Mouse (Mus musculus): ENCODE results near the gene Samd4b. TPM values are rescaled to one million over a fixed set of nuclear protein-coding genes. Genes with fewer than 3 reads are reported as not detected.

The Samd4b gene
- total and polyA plus RNA-seq, 2 experiments from 2014 or later: 19.2 to 56.0 TPM

DNA sequence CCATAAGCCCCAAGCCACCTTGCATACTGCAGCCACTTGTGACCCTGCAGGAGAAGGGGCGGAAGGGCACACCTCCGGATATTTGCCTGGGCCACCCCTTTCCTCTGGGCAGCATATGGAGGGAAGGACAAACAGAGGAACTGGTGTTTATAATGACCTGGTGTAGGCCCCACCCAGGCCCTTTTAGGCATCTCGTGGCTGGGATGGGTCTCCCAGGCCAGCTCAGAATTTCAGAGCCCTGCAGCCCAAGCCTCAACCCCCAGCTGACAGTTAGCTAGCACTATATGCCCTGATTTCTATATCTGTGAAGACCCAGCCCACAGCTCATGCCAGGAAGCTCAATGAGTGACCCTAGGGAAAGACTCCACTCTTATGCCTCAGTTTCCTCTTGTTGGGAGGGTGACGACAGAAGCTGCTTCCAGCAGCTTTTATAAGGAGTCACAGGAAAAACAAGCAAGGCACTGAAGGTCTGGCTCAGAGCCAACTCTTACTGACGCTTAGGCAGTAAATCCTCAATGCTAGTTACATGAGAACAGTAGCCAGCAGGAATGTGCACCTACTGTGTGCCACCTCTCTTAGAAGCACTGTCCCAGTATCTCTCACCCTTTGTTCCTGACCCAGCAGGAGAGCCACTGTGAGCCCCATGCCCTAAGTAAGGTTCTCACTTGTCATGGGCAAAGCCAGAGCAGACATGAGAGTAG is 26.8 kb downstream of the Samd4b start:
- 46% methylated on average over 5 of the region's 5 CpGs for WGBS
- H3K36me3 ChIP-seq (ENCODE audit: insufficient read depth, low read length): peaks cover 20% of the 10 kb centered on the region
- no peak overlapping the region for H3K9ac ChIP-seq (replicated peaks; ENCODE audit: low read length, poor library complexity, severe bottlenecking)
- ATAC-seq (ENCODE audit: low FRiP score) (no peak), DNase-seq (ENCODE audit: low spot score) (peak; percentile 44)
- H3K9me3 ChIP-seq (ENCODE audit: low read length): no peaks in the 10 kb centered on the region
- TF ChIP-seq CTCF (IDR thresholded peaks at IDR 0.05): no peak
- H3K4me1 ChIP-seq (ENCODE audit: insufficient read depth, low read length): no peaks in the 10 kb centered on the region
- no peak overlapping the region for H3K4me2 ChIP-seq (ENCODE audit: low read depth, low read length, poor library complexity, severe bottlenecking)
- H3K27me3 ChIP-seq (ENCODE audit: insufficient read depth, low read length): no peaks in the 10 kb centered on the region
- H3K27ac ChIP-seq (ENCODE audit: low read depth, low read length): no peak overlapping the region
- H3K4me3 ChIP-seq (ENCODE audit: low read depth, low read length): no peak overlapping the region

- no peaks in the 10 kb centered on the region for H3K9me3 ChIP-seq (ENCODE audit: low read length)
- ATAC-seq (ENCODE audit: low FRiP score): no peak
- H3K9ac ChIP-seq (replicated peaks; ENCODE audit: low read length, poor library complexity, severe bottlenecking): no peak overlapping the region
- no peak for TF ChIP-seq CTCF (IDR thresholded peaks at IDR 0.05)
- peaks cover 24% of the 10 kb centered on the region for H3K36me3 ChIP-seq (ENCODE audit: insufficient read depth, low read length)
- H3K4me2 ChIP-seq (ENCODE audit: low read depth, low read length, poor library complexity, severe bottlenecking): no peak overlapping the region
- H3K27ac ChIP-seq (ENCODE audit: low read depth, low read length): no peak overlapping the region
- DNase-seq (ENCODE audit: low spot score): peak; percentile 51
- whole genome bisulfite sequencing: 67% methylated on average over 12 of the region's 12 CpGs
- H3K27me3 ChIP-seq (ENCODE audit: insufficient read depth, low read length): no peaks in the 10 kb centered on the region
- H3K4me3 ChIP-seq (ENCODE audit: low read depth, low read length): no peak overlapping the region
- no peaks in the 10 kb centered on the region for H3K4me1 ChIP-seq (ENCODE audit: insufficient read depth, low read length)
These were observed 27.5 kb downstream of the Samd4b start for GRCm38 (mm10) chr7:28570291-28570981.

DNA sequence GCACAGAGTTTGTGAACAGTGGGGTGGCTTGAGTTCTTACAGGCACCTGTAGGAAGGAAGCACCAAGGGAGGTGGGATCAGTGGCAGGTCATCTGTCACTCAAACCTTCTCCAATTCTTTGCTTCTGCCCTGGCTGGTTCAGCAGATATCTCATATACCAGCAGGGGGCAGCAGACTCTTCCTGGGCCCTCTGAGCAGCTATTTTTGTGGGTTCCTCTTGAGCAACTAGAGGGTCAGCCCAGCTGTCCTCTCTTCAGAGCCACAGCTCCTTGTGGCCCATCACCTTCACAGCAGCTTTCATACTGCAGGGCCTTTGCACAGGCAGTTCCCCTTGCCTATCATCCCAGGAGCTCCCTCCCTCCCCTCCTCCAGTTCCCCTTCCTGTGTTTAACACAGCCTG is 29.7 kb downstream of the Samd4b start:
- H3K9ac ChIP-seq (replicated peaks; ENCODE audit: low read length, poor library complexity, severe bottlenecking): no peak overlapping the region
- peaks cover 34% of the 10 kb centered on the region for H3K36me3 ChIP-seq (ENCODE audit: insufficient read depth, low read length)
- H3K4me2 ChIP-seq (ENCODE audit: low read depth, low read length, poor library complexity, severe bottlenecking): no peak overlapping the region
- H3K4me1 ChIP-seq (ENCODE audit: insufficient read depth, low read length): no peaks in the 10 kb centered on the region
- no peaks in the 10 kb centered on the region for H3K9me3 ChIP-seq (ENCODE audit: low read length)
- no peaks in the 10 kb centered on the region for H3K27me3 ChIP-seq (ENCODE audit: insufficient read depth, low read length)
- TF ChIP-seq CTCF (IDR thresholded peaks at IDR 0.05): peak; percentile 78
- DNase-seq (ENCODE audit: low spot score) (peak; percentile 58), ATAC-seq (ENCODE audit: low FRiP score) (no peak)
- no peak overlapping the region for H3K27ac ChIP-seq (ENCODE audit: low read depth, low read length)
- no peak overlapping the region for H3K4me3 ChIP-seq (ENCODE audit: low read depth, low read length)

DNA sequence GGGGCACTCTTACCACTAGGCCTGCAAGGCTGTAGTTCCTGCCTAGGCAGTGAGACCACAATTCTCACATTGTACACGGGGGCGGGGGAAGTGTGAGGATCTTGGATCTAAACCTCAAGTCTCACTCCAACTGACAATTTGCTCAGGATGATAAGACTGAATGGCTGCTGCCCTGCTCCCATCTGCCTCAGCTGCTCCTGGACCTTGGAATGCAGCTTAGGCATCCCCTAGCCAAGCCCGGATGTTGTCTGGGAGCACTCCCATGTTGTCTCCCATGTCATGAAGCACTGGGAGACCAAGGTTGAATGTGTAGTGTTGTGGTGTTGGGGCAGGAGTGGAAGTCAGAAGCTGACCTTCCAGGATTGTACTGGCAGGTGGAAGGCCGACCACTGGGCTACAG is 30.4 kb downstream of the Samd4b start:
- H3K4me3 ChIP-seq (ENCODE audit: low read depth, low read length): no peak overlapping the region
- H3K9me3 ChIP-seq (ENCODE audit: low read length): no peaks in the 10 kb centered on the region
- DNase-seq (ENCODE audit: low spot score): no peak
- H3K27me3 ChIP-seq (ENCODE audit: insufficient read depth, low read length): no peaks in the 10 kb centered on the region
- H3K9ac ChIP-seq (replicated peaks; ENCODE audit: low read length, poor library complexity, severe bottlenecking): no peak overlapping the region
- no peak for ATAC-seq (ENCODE audit: low FRiP score)
- H3K4me2 ChIP-seq (ENCODE audit: low read depth, low read length, poor library complexity, severe bottlenecking): no peak overlapping the region
- peaks cover 36% of the 10 kb centered on the region for H3K36me3 ChIP-seq (ENCODE audit: insufficient read depth, low read length)
- TF ChIP-seq CTCF (IDR thresholded peaks at IDR 0.05): no peak
- no peaks in the 10 kb centered on the region for H3K4me1 ChIP-seq (ENCODE audit: insufficient read depth, low read length)
- 91% methylated on average over 4 of the region's 4 CpGs for WGBS
- H3K27ac ChIP-seq (ENCODE audit: low read depth, low read length): no peak overlapping the region

GRCm38 (mm10) chr7:28565407-28565806 is 32.5 kb downstream of the Samd4b start:
- no peaks in the 10 kb centered on the region for H3K4me1 ChIP-seq (ENCODE audit: insufficient read depth, low read length)
- WGBS: 65% methylated on average over 5 of the region's 5 CpGs
- H3K9me3 ChIP-seq (ENCODE audit: low read length): no peaks in the 10 kb centered on the region
- H3K36me3 ChIP-seq (ENCODE audit: insufficient read depth, low read length): peaks cover 49% of the 10 kb centered on the region
- ATAC-seq (ENCODE audit: low FRiP score): no peak
- H3K27ac ChIP-seq (ENCODE audit: low read depth, low read length): no peak overlapping the region
- H3K9ac ChIP-seq (replicated peaks; ENCODE audit: low read length, poor library complexity, severe bottlenecking): no peak overlapping the region
- no peaks in the 10 kb centered on the region for H3K27me3 ChIP-seq (ENCODE audit: insufficient read depth, low read length)
- no peak overlapping the region for H3K4me2 ChIP-seq (ENCODE audit: low read depth, low read length, poor library complexity, severe bottlenecking)
- no peak overlapping the region for H3K4me3 ChIP-seq (ENCODE audit: low read depth, low read length)
- DNase-seq (ENCODE audit: low spot score): no peak
- TF ChIP-seq CTCF (IDR thresholded peaks at IDR 0.05): no peak

GRCm38 (mm10) chr7:28562951-28563350 is 35.0 kb downstream of the Samd4b start:
- WGBS: 93% methylated on average over 13 of the region's 13 CpGs
- DNase-seq (ENCODE audit: low spot score) (no peak), ATAC-seq (ENCODE audit: low FRiP score) (no peak)
- H3K4me2 ChIP-seq (ENCODE audit: low read depth, low read length, poor library complexity, severe bottlenecking): no peak overlapping the region
- TF ChIP-seq CTCF (IDR thresholded peaks at IDR 0.05): no peak
- H3K27me3 ChIP-seq (ENCODE audit: insufficient read depth, low read length): no peaks in the 10 kb centered on the region
- no peaks in the 10 kb centered on the region for H3K4me1 ChIP-seq (ENCODE audit: insufficient read depth, low read length)
- H3K36me3 ChIP-seq (ENCODE audit: insufficient read depth, low read length): peaks cover 60% of the 10 kb centered on the region
- H3K27ac ChIP-seq (ENCODE audit: low read depth, low read length): no peak overlapping the region
- H3K9ac ChIP-seq (replicated peaks; ENCODE audit: low read length, poor library complexity, severe bottlenecking): no peak overlapping the region
- H3K4me3 ChIP-seq (ENCODE audit: low read depth, low read length): no peak overlapping the region
- H3K9me3 ChIP-seq (ENCODE audit: low read length): no peaks in the 10 kb centered on the region

Measured in midbrain, postnatal 0 days (tissue).